Mouse (Mus musculus) embryonic facial prominence, embryonic 11.5 days (tissue): Measurements from ENCODE around the gene Bend4. TPM values are rescaled to one million over a fixed set of nuclear protein-coding genes. Genes with fewer than 3 reads are reported as not detected.

ENCODE experiments used
- polyA plus RNA-seq: library from polyadenylated mRNA; unstranded; fragments of >200 nt; fragmentation: Nextera tagmentation; extraction: Ambion mirVana; gene quantifications from 2 replicates; pipeline ENCODE4 v1.2.1, GENCODE M21; 2014

Gene Bend4
- polyA plus RNA-seq, 1 experiment from 2014 or later = 7.7 TPM

Other genes with a start within 250 kb of the Bend4 start
- gene Tmem33, start 167.7 kb downstream of the Bend4 start, polyA plus RNA-seq = 91.4 and 101 TPM in 2 replicates
- gene Slc30a9, start 121.4 kb downstream of the Bend4 start, polyA plus RNA-seq = 133 and 149 TPM in 2 replicates
- gene Shisa3, start 179.6 kb upstream of the Bend4 start, polyA plus RNA-seq = 7.4 and 8.4 TPM in 2 replicates